Mouse (Mus musculus) CH12.LX (cell line): ENCODE measurements around the gene Zfp473.

Source experiments
- CHD2 ChIP-seq: IDR thresholded peaks from 2 replicates; pipeline ENCODE4 v1.6.1; 2011; ENCODE audit warnings: low read length, improper control_type of control experiment
- CTCF ChIP-seq, 2 experiments: IDR thresholded peaks in 1 of 2; conservative IDR thresholded peaks in 1 of 2; 2 replicates each; pipeline ENCODE4 v1.5.1; 2011 to 2012; ENCODE audit warnings: low read depth in 2 of 2, low read length in 2 of 2, improper control_type of control experiment in 1 of 2, inconsistent platforms in 1 of 2, mild to moderate bottlenecking in 1 of 2, moderate library complexity in 1 of 2
- EP300 ChIP-seq: IDR thresholded peaks from 2 replicates; pipeline ENCODE4 v1.6.1; 2011; ENCODE audit warnings: low read length, improper control_type of control experiment
- ETS1 ChIP-seq: conservative IDR thresholded peaks from 2 replicates; pipeline ENCODE4 v1.6.1; 2012; ENCODE audit warnings: low read depth, mild to moderate bottlenecking, inconsistent platforms, low read length, improper control_type of control experiment, moderate library complexity
- HCFC1 ChIP-seq: IDR thresholded peaks from 2 replicates; pipeline ENCODE4 v1.6.1; 2012; ENCODE audit warnings: low read depth, mild to moderate bottlenecking, inconsistent platforms, low read length, improper control_type of control experiment
- MAX ChIP-seq: IDR thresholded peaks from 2 replicates; pipeline ENCODE4 v1.6.1; 2011; ENCODE audit warnings: low read length, improper control_type of control experiment
- MYC ChIP-seq: IDR thresholded peaks from 2 replicates; pipeline ENCODE4 v1.6.1; 2011; ENCODE audit warnings: low read depth, mild to moderate bottlenecking, improper control_type of control experiment, low read length
- NELFE ChIP-seq: IDR thresholded peaks from 2 replicates; pipeline ENCODE4 v1.6.1; 2011; ENCODE audit warnings: low read depth, low read length, improper control_type of control experiment
- POLR2A ChIP-seq: IDR thresholded peaks from 2 replicates; pipeline ENCODE4 v1.6.1; 2011; ENCODE audit warnings: low read depth, mild to moderate bottlenecking, improper control_type of control experiment, low read length
- RCOR1 ChIP-seq: conservative IDR thresholded peaks from 2 replicates; pipeline ENCODE4 v1.6.1; 2012; ENCODE audit warnings: low read depth, mild to moderate bottlenecking, inconsistent platforms, low read length, improper control_type of control experiment
- SMC3 ChIP-seq: IDR thresholded peaks from 2 replicates; pipeline ENCODE4 v1.6.1; 2011; ENCODE audit warnings: low read depth, low read length, improper control_type of control experiment
- ZMIZ1 ChIP-seq: IDR thresholded peaks from 2 replicates; pipeline ENCODE4 v1.6.1; 2012; ENCODE audit warnings: low read depth, mild to moderate bottlenecking, inconsistent platforms, low read length, improper control_type of control experiment

DNA sequence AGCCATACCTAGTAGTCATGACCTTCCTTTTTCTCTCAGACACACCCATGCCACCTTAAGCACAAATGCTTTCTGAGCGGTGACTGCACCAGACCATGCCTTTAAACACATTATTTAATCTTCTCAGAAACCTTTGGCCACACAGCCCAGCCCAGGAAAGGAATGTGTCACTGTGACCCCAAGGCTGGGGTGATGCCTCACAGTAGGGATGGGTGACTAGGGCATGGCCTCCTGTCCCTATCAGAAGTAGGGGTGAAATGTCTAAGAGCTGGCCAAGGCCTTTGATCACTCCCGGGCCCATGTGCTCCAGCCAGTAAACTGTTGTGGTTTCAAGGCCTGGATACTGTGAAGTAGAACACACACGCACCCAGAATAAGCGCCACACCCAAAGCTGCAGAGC lies 55.6 kb downstream of the Zfp473 start:
- TF ChIP-seq POLR2A (no peak), CTCF (conservative IDR thresholded peaks at IDR 0.05 in 1 of 2, IDR thresholded peaks at IDR 0.05 in 1 of 2; ENCODE audit: low read depth in 2 of 2, low read length in 2 of 2) (no peak), MYC (no peak), EP300 (no peak), ETS1 (no peak), CHD2 (no peak), ZMIZ1 (no peak), SMC3 (no peak), MAX (no peak), RCOR1 (no peak), NELFE (no peak), HCFC1 (no peak)
